Mouse (Mus musculus) brain, embryonic 14.5 days (tissue): ENCODE data around the gene Sdf2l1.

Experiments
- CTCF ChIP-seq: fragments of 200-500 bp; IDR thresholded peaks from 2 replicates; pipeline ENCODE4 v1.5.1; 2012; ENCODE audit warnings: inconsistent platforms, mild to moderate bottlenecking, moderate library complexity, borderline replicate concordance; ENCODE audit not compliant: insufficient read depth, insufficient read length; ENCODE audit errors: extremely low read depth
- POLR2A ChIP-seq: fragments of 200-500 bp; IDR thresholded peaks from 2 replicates; pipeline ENCODE4 v1.6.1; 2012; ENCODE audit warnings: mild to moderate bottlenecking, inconsistent platforms, borderline replicate concordance; ENCODE audit not compliant: poor library complexity, insufficient read depth, insufficient read length, severe bottlenecking; ENCODE audit errors: extremely low read depth

GRCm38 (mm10) chr16:17150520-17151258, 18.5 kb upstream of the Sdf2l1 start:
- TF ChIP-seq CTCF (no peak), POLR2A (no peak)
